Mouse (Mus musculus) stomach, embryonic 14.5 days (tissue): ENCODE results near the gene Hpse. TPM values are rescaled to one million over a fixed set of nuclear protein-coding genes. Genes with fewer than 3 reads are reported as not detected.

ENCODE experiments used
- ATAC-seq: fragments of 200-750 bp; cut with Nextera tagmentation; 2 replicates; pipeline ENCODE4 v1.8.0; 2017; ENCODE audit warnings: low read depth, moderate TSS enrichment; ENCODE audit not compliant: insufficient number of reproducible peaks, insufficient read depth, low FRiP score
- H3K27ac ChIP-seq: fragments of 300-500 bp; sonication (generic); 2 replicates; pipeline ENCODE4 v1.5.1; 2014; ENCODE audit warnings: mild to moderate bottlenecking, low read length, moderate library complexity, mixed read lengths
- H3K27me3 ChIP-seq: fragments of 300-500 bp; sonication (generic); 2 replicates; pipeline ENCODE4 v1.6.1; 2014; ENCODE audit warnings: low read length, control low read depth, mixed read lengths; ENCODE audit not compliant: control insufficient read depth, insufficient read depth
- H3K36me3 ChIP-seq: fragments of 300-500 bp; sonication (generic); 2 replicates; pipeline ENCODE4 v1.6.1; 2014; ENCODE audit warnings: mild to moderate bottlenecking, control low read depth, low read length, moderate library complexity, mixed read lengths; ENCODE audit not compliant: control insufficient read depth, insufficient read depth
- H3K4me1 ChIP-seq: fragments of 300-500 bp; sonication (generic); 2 replicates; pipeline ENCODE4 v1.6.1; 2014; ENCODE audit warnings: low read length, control low read depth, mixed read lengths; ENCODE audit not compliant: control insufficient read depth, insufficient read depth
- H3K4me2 ChIP-seq: fragments of 300-500 bp; sonication (generic); replicated peaks from 2 replicates; pipeline ENCODE4 v1.6.1; 2014; ENCODE audit warnings: low read depth, low read length, control low read depth
- H3K4me3 ChIP-seq: fragments of 300-500 bp; sonication (generic); 2 replicates; pipeline ENCODE4 v1.5.1; 2014; ENCODE audit warnings: low read depth, low read length, control low read depth
- H3K9ac ChIP-seq: fragments of 300-500 bp; sonication (generic); replicated peaks from 2 replicates; pipeline ENCODE4 v1.6.1; 2014; ENCODE audit warnings: low read depth, mild to moderate bottlenecking, control low read depth, low read length, moderate library complexity, mixed read lengths
- H3K9me3 ChIP-seq: fragments of 300-500 bp; sonication (generic); 2 replicates; pipeline ENCODE4 v1.6.1; 2016; ENCODE audit warnings: low read depth, low read length, control low read depth; ENCODE audit not compliant: control insufficient read depth
- WGBS: fragments of 180-500 bp; shearing (Covaris S2); extraction: QIAGEN DNeasy Blood & Tissue Kit; methylation state at CpG from one replicate; pipeline ENCODE4 v1.1.7; 2014; 5-methylcytosine and 5-hydroxymethylcytosine counted together
- polyA plus RNA-seq: library from polyadenylated mRNA; unstranded; fragments of >200 nt; fragmentation: Nextera tagmentation; extraction: Ambion mirVana; gene quantifications from 2 replicates; pipeline ENCODE4 v1.2.1, GENCODE M21; 2014

The Hpse gene
- polyA plus RNA-seq, 1 experiment from 2014 or later = 4.9 TPM

DNA sequence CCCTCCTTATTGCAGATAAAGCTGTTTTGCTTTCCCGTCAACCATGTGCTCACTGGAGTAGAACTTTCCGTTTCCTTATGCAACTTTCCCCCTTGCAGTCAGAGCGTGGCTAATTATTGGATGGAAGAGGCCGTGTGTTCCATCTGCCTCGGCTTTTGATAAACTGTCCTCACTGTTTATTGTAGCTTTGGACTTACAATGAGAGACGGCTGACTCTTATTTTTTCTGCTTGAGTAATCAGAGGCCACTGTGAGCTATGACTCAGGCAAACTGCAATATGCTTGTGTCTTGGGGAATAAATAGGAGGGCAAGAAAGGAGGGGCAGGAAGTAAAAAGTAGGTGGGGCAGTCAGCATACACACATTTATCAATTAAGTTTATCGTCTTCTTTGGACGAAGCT, 12.8 kb downstream of the Hpse start:
- Histone ChIP-seq H3K4me2 (no peak overlapping the region), H3K9ac (no peak overlapping the region), H3K36me3 (no peaks in the 10 kb centered on the region), H3K27ac (no peak overlapping the region), H3K4me1 (no peaks in the 10 kb centered on the region), H3K9me3 (no peaks in the 10 kb centered on the region), H3K27me3 (no peaks in the 10 kb centered on the region), H3K4me3 (no peak overlapping the region)
- no peak for ATAC-seq
- WGBS = 61% methylated on average over 8 of the region's 8 CpGs

DNA sequence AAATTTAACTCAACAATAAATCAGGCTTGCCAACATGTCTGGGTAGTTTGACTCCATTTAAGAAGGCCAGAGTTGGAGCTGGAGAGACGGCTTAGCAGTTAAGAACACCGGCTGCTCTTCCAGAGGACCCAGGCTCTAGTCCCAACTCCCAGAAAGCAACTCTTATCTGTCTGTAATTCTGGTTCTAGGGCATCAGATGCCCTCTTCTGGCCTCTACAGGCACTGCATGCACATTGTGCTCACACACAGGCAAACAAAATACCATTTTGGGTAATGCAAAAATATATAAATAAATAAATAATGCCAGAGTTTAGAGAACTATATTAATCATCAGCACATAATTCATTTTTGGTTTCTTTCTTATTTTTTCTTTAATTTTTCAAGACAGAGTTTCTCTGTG, 15.2 kb downstream of the Hpse start:
- Histone ChIP-seq H3K4me2 (no peak overlapping the region), H3K27ac (no peak overlapping the region), H3K27me3 (no peaks in the 10 kb centered on the region), H3K9ac (no peak overlapping the region), H3K4me3 (no peak overlapping the region), H3K4me1 (no peaks in the 10 kb centered on the region), H3K36me3 (no peaks in the 10 kb centered on the region), H3K9me3 (no peaks in the 10 kb centered on the region)
- 85% methylated on average over 2 of the region's 2 CpGs for WGBS
- ATAC-seq = no peak

DNA sequence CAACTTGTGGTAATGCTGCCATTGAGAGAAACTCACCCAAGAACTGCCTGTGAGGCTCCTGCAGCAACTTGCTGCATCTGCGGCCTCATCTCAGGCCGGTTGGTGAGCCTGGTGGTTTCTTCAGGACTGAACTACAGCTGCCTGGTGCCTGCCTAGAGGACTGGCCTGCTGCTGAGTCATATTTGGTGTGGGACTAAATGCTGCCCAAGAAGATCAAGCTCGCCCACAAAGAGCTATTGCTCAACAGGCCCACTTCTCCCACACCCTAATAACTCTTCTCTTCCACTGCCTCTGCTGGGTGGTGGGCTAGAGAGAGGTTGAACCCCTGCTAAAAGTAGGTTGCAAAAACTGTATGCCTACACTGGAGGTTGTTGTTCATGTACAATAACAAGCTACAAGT, 17.2 kb downstream of the Hpse start:
- no peak for ATAC-seq

DNA sequence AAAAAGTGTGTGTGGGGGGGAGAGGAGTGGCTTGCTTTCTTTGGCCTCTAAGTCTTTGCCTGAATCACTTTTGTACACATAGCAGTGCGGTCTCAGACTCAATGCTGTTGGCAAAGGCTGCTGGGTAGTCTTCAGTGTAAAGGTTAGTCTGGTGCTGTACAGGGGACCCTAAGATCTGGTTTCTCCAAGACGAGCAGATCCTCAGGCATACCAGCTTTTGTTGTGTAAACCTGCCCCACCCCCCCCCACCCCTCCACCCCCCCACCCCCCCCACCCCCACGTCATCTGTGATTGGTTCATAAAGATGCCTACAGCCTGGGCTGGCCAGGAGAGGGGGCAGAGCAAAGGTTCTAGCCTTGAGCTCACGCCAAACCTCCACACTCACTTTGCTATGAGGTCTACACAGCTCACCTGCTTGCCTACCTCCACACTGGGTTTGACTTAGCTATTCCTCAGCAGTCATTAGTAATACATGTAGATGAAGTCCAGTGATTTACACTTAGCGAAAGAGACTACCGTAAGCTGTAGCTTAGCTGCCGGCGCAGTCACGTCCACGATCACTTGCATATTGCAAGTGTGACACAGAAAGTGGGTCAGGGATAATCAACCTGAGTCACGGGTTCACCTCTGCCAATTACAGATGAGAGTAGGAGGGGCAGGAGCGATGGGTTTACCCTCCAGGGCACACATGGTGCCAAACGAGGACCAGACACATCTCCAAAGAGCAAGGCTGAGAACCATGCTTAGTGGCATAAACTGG, 18.5 kb downstream of the Hpse start:
- Histone ChIP-seq H3K27ac (no peak overlapping the region), H3K27me3 (no peaks in the 10 kb centered on the region)
- 85% methylated on average over 13 of the region's 13 CpGs for whole genome bisulfite sequencing

More for the DNA sequence above, 17.2 kb downstream of the Hpse start:
- Histone ChIP-seq H3K9ac (no peak overlapping the region), H3K4me1 (no peaks in the 10 kb centered on the region), H3K4me3 (no peak overlapping the region), H3K36me3 (no peaks in the 10 kb centered on the region), H3K4me2 (no peak overlapping the region), H3K27me3 (no peaks in the 10 kb centered on the region), H3K9me3 (no peaks in the 10 kb centered on the region), H3K27ac (no peak overlapping the region)
- WGBS = 91% methylated on average over 3 of the region's 3 CpGs

DNA sequence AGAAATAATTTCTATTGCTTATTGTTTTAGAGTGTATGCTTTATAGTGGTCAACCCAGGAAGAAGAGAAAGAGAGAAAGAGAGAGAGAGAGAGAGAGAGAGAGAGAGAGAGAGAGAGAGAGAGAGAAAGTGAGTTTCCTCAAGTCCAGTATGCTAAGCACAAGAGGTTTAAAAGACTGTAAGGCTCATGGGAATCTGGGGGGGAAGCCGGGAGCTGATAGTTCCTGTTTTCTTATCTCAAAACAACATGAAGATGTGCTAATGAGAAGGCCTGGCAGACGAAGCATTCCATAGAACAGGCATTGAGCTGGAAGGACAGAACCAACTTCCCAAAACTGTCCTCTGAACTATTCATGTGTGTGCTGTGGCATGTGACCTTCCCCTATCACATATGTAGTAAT, 21.6 kb downstream of the Hpse start:
- Histone ChIP-seq H3K9me3 (no peaks in the 10 kb centered on the region), H3K27ac (no peak overlapping the region), H3K4me2 (no peak overlapping the region), H3K36me3 (no peaks in the 10 kb centered on the region), H3K4me3 (no peak overlapping the region), H3K27me3 (no peaks in the 10 kb centered on the region), H3K9ac (no peak overlapping the region), H3K4me1 (no peaks in the 10 kb centered on the region)
- 66% methylated on average over 2 of the region's 2 CpGs for WGBS
- ATAC-seq = no peak

More for the DNA sequence above, 18.5 kb downstream of the Hpse start:
- H3K9ac ChIP-seq = no peak overlapping the region
- no peaks in the 10 kb centered on the region for H3K9me3 ChIP-seq
- H3K36me3 ChIP-seq = no peaks in the 10 kb centered on the region
- no peak for ATAC-seq
- no peaks in the 10 kb centered on the region for H3K4me1 ChIP-seq
- no peak overlapping the region for H3K4me2 ChIP-seq
- H3K4me3 ChIP-seq = no peak overlapping the region

DNA sequence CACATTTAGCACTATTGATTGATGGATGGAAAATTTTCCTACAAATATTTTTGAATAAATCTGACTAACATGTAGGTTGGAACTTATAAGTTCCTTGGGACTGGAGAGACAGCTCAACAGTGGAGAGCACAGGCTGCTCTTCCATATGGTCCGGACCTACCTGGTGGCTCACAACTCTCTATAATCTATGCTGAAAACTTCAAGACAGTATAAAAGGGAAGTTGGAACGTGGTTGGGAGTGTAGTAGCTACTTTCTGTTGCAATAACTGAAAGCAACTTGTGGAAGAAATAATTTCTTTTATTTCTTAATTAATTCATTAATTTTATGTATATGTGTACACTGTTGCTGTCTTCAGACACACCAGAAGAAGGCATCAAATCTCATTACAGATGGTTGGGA, 22.1 kb downstream of the Hpse start:
- H3K4me3 ChIP-seq = no peak overlapping the region
- H3K27me3 ChIP-seq = no peaks in the 10 kb centered on the region
- H3K27ac ChIP-seq = no peak overlapping the region
- no peak for ATAC-seq
- WGBS = 75% methylated on average over 2 of the region's 2 CpGs
- no peaks in the 10 kb centered on the region for H3K4me1 ChIP-seq
- H3K9ac ChIP-seq = no peak overlapping the region
- H3K4me2 ChIP-seq = no peak overlapping the region
- H3K9me3 ChIP-seq = no peaks in the 10 kb centered on the region
- no peaks in the 10 kb centered on the region for H3K36me3 ChIP-seq

DNA sequence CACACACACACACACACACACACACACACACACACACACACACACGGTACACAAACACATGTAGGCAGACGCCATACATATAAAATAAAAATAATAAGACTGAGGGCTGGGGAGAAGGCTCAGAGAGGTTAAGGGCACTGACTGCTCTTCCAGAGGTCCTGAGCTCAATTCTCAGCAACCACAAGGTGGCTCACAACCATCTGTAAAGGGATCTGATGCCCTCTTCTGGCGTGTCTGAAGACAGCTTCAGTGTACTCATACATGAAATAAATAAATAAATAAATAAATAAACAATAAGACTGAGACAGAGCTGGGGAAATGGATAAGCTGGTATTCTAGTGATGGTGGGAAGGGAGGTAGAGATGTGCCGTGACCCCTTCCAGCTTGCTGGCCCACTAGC, 33.9 kb downstream of the Hpse start:
- no peak overlapping the region for H3K4me2 ChIP-seq
- H3K27me3 ChIP-seq = no peaks in the 10 kb centered on the region
- WGBS = 71% methylated on average over 4 of the region's 4 CpGs
- no peak overlapping the region for H3K27ac ChIP-seq
- ATAC-seq = no peak
- no peaks in the 10 kb centered on the region for H3K36me3 ChIP-seq
- H3K9ac ChIP-seq = no peak overlapping the region
- H3K9me3 ChIP-seq = no peaks in the 10 kb centered on the region
- no peak overlapping the region for H3K4me3 ChIP-seq
- no peaks in the 10 kb centered on the region for H3K4me1 ChIP-seq

DNA sequence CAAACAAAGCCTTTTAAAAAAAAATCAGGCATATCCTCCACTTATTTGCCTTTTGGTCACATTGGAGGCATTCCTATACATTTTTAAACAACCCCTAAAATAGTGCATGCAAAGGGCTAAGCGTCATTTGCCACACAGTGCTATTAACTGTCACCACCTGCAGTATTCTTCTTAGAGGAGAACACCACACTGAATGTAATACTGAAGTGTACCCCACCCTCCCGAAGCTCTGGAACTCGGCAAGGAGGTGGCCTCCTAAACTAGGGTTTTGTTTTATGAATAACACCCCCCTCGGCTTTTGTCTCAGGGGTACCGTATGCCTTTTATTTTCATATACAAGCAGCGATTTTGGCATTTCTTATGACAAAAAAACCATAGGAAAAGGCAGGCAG, 39.0 kb downstream of the Hpse start:
- H3K27ac ChIP-seq = no peak overlapping the region
- no peaks in the 10 kb centered on the region for H3K27me3 ChIP-seq
- H3K9me3 ChIP-seq = no peaks in the 10 kb centered on the region
- H3K36me3 ChIP-seq = no peaks in the 10 kb centered on the region
- ATAC-seq = no peak
- H3K4me2 ChIP-seq = no peak overlapping the region
- H3K4me1 ChIP-seq = no peaks in the 10 kb centered on the region
- H3K9ac ChIP-seq = no peak overlapping the region
- H3K4me3 ChIP-seq = no peak overlapping the region
- WGBS = 81% methylated on average over 6 of the region's 6 CpGs
